Mouse (Mus musculus) testis, adult 2 months (tissue): Measurements from ENCODE around the gene Cbfa2t3.

ENCODE experiments used
- CTCF ChIP-seq: fragments of 200-500 bp; IDR thresholded peaks from 2 replicates; pipeline ENCODE4 v1.5.1; 2012; ENCODE audit warnings: low read depth, mild to moderate bottlenecking, inconsistent platforms, low read length, moderate library complexity; ENCODE audit not compliant: control insufficient read depth, insufficient read depth, insufficient replicate concordance
- POLR2A ChIP-seq: fragments of 200-500 bp; IDR thresholded peaks from 2 replicates; pipeline ENCODE4 v1.6.1; 2012; ENCODE audit warnings: low read depth, mild to moderate bottlenecking, inconsistent platforms, low read length, moderate library complexity; ENCODE audit not compliant: control insufficient read depth

DNA sequence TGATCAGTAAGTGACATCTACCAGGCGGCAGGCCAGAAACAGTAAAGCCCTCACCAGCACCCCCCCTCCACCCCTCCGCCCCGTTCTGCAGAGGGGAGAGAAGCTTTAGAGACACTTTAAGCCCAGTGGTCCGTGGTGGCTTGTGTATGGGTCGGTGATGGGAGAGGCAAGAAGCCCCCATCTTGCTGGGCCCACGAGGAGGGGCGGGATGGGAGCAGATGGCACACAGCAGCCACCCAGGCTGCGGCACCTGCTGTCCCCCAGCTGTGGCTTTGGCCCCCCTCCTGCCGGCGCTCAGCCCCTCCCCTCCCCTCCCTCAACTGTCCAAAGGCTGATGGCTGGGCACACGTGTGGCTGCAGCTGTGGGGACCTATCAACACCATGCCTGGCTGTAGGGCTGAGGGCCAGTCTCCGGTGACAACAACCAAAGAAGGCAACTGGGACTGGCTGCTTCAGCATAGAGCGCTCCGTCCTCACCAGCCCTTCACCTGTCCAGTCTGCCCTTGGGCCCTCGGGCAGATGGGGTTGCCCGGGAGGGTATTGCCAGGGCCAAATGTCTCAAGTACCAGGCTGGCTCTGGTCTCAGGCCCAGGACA lies 47.5 kb downstream of the Cbfa2t3 start:
- TF ChIP-seq CTCF (no peak), POLR2A (no peak)
